Mouse (Mus musculus) embryonic fibroblast, embryonic 13.5 days (primary cell): ENCODE measurements around the gene Epop.

ENCODE experiments used
- CTCF ChIP-seq: IDR thresholded peaks from 2 replicates; pipeline ENCODE4 v1.5.1; 2011; ENCODE audit warnings: mild to moderate bottlenecking, control low read depth, low read length, moderate library complexity, borderline replicate concordance; ENCODE audit not compliant: insufficient read depth
- POLR2A ChIP-seq: IDR thresholded peaks from 2 replicates; pipeline ENCODE4 v1.6.1; 2011; ENCODE audit warnings: low read depth, mild to moderate bottlenecking, control low read depth, low read length, moderate library complexity

- TF ChIP-seq CTCF (no peak), POLR2A (no peak)
Observed at GRCm38 (mm10) chr11:97643380-97644055, 14.0 kb upstream of the Epop start.
